Mouse (Mus musculus): ENCODE measurements around the gene Lrig1.
"Not testable (repeated sequence)": the region's sequence is repeated elsewhere in the genome, so short reads cannot be mapped to it uniquely, and the experiment has no call there.

The Lrig1 gene

GRCm38 (mm10) chr6:94575526-94576166, 124.3 kb downstream of the Lrig1 start:
- no peak for DNase-seq (ENCODE audit: low read depth, low spot score)

DNA sequence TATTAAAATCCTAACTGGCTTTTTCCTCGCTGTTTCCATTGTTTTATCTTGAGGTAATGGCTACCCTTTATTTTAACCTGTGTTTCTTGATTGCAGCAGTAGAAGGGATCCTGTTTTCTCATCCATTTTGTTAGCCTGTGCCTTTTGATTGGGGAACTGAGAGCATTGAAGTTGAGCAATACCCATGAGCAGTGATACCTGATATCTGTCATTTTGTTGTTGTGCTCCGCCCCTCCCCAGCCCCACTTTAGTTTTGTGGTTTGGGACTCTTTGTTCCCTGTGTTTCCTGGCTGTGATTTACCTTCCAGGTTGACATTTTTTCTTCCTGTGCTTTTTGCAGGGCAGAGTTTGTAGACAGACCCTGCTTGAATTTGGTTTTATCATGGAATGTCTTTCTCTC, 131.9 kb downstream of the Lrig1 start:
- no peak for DNase-seq (ENCODE audit: low read depth, low spot score)

- DNase-seq (ENCODE audit: low read depth, low spot score) = no peak
These were observed 134.2 kb downstream of the Lrig1 start for GRCm38 (mm10) chr6:94565766-94566165.

DNA sequence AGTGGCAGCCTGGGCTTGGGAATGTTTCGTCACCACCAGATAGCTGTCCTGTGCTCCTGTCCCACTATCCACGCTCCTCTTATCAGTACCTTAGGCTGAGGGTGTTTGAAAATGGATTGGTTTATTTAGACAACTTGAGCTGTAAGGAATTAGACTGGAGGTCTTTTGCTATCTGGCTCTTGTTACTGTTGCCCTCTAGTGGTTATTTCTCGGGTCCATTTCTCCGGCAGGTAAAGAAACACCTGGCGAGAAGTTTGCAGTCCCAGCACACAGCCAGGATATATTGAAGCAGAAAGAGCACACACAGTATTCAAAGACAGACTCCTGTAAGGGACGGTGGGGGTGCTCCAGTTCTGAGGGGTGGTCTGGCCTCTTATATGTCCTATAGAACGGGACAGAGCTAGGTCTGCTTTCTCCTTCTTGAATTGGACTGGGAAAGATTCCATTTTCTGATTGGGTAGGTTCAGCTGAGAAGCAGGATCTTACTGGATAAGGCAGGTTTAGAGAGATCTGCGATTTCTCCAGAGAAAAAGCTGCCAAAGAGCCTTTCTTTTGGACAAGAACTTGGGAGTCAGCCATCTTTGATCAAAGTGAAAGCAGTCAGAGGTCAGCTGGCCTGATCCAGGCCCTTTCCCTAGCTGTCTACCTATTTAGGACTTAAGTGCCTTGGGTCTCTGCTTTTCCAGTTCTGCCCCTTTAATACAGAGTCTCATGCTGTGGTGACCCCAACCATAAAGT, 136.6 kb downstream of the Lrig1 start:
- DNase-seq (ENCODE audit: low read depth, low spot score) = no peak

DNA sequence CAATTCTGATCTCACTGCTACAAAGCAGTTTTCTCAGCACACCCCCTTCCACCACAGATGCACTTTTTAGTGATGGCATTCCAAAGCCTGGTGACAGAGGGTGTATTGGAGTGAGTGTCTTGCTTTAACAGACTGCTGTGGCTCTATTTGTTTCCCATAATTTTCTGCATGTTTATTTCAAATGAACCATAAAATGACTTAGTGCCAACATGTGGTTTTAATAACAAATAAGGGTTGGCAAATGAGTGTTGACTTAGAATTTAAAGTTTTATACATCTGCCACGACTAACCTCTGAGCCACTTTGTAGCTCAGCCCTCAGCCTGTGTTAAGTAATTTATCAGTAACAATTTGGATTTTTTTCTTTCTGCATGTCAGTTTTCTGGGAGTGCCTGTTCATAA, 138.6 kb downstream of the Lrig1 start:
- DNase-seq (ENCODE audit: low read depth, low spot score) = no peak

- DNase-seq (ENCODE audit: low read depth, low spot score) = no peak
These were observed 139.1 kb downstream of the Lrig1 start for GRCm38 (mm10) chr6:94560896-94561295.

DNA sequence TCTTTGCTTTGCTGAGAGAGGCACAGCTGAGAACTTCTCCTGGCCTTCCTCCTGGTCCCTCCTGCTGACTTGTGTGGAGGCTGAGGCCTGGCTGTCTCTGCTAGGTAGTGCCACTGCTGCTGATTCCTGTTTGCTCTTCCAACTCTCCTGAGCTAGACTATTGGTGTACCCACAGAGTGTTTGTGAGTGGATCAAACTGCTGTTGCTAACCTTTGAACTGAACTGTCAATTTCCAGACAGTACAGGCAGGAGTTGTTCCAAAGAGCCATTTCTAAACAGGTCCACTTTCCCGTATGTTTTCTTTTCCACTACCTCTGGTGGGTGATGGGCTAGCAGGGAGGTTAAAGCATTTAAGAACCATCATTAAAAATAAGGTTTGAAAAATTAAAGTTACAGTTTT, 141.4 kb downstream of the Lrig1 start:
- not testable (repeated sequence) for DNase-seq (ENCODE audit: low read depth, low spot score)

All from c-Kit-negative CD71-positive TER-119-positive erythroid progenitor cells, embryonic 14.5 days (primary cell).